Mouse (Mus musculus): ENCODE data around the gene Zfp672.
A peak's percentile ranks its signal among the peaks of the same experiment; 100 is the strongest.

DNA sequence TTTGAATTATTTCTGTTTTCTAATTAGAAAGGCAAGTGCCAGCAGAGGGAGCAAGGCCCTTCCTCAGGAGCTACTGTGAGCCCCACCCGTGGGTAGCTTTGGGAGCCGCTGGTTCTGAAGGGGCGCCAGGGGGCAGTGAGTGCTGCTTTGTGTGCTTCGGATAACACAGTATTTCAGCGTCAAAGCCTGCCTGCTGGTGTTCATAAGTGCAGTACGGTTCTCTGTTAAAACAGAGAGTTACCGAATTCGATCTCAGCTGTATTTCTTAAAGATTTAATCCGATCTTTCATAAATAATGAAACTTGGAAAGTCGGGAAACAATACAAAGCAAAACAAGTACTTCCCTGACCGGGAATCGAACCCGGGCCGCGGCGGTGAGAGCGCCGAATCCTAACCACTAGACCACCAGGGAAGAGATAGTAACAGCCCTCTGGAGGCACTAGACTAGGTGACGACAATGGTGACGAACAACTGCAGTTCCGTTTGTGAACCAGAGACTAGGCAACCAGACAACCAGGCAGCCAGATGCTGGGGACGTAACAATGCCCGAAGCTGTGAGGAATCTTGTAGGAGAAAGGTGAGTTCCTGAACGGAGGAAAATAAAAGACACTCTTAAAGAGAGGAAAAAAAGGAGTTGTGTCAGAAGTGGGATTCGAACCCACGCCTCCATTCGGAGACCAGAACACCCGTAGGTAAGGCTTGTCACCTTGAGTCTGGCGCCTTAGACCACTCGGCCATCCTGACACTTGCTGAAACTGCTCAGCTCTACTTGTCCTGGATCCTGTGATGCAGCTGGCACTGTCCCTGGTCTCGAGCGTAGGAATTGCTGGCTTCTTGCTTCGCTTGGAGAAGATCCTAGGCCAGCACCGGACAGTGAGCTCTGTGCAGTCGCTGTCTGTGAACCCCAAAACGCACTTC, 28.0 kb downstream of the Zfp672 start:
- no peak for TF ChIP-seq POLR2A (IDR thresholded peaks at IDR 0.05; ENCODE audit: low read depth, low read length)
- TF ChIP-seq CTCF (IDR thresholded peaks at IDR 0.05; ENCODE audit: borderline replicate concordance, insufficient read depth, low read length) = peak; percentile 51

Data from embryonic fibroblast, embryonic 13.5 days (primary cell).